ENCODE assay signal across 20 mouse cellular contexts in genomic region chr11:115298160-115298559, GRCm38 (mm10). TPM values are rescaled to one million over a fixed set of nuclear protein-coding genes. Genes with fewer than 3 reads are reported as not detected.
DNase-seq lines count a peak whose midpoint lies in the region; ATAC-seq and TF ChIP-seq lines count a peak whose summit lies in the region.
"Had no signal": no experiment of that assay in that cellular context is flagged by ENCODE, and none has a peak within 500 bp of the region (broad histone marks: within the 10 kb centered on the region; RNA-seq: fewer than 3 reads in every experiment).

No protein-coding gene starts in this region.

- H3K4me2 ChIP-seq in forebrain, embryonic 11.5 days (ENCODE audit: low read depth, low read length, severe bottlenecking): no peak overlapping the region
- peak overlapping the region; percentile 84 for H3K4me2 ChIP-seq in hindbrain, postnatal 0 days (ENCODE audit: low read depth, low read length)
- H3K4me2 ChIP-seq in hindbrain, embryonic 12.5 days (replicated peaks): no peak overlapping the region

- WGBS in forebrain, embryonic 10.5 days: 71% methylated on average over 8 of the region's 8 CpGs
- WGBS in forebrain, embryonic 11.5 days: 65% methylated on average over 8 of the region's 8 CpGs
- 59% methylated on average over 8 of the region's 8 CpGs for WGBS in hindbrain, postnatal 0 days
- WGBS in hindbrain, embryonic 12.5 days: 65% methylated on average over 8 of the region's 8 CpGs

- H3K9ac ChIP-seq in forebrain, embryonic 11.5 days (ENCODE audit: low read length): no peak overlapping the region
- no peak overlapping the region for H3K9ac ChIP-seq in hindbrain, postnatal 0 days (replicated peaks; ENCODE audit: low read length)
- no peak overlapping the region for H3K9ac ChIP-seq in hindbrain, embryonic 12.5 days

- H3K9me3 ChIP-seq in forebrain, embryonic 10.5 days: no peaks in the 10 kb centered on the region
- H3K9me3 ChIP-seq in forebrain, embryonic 11.5 days (ENCODE audit: control insufficient read depth, low read length): no peaks in the 10 kb centered on the region
- no peaks in the 10 kb centered on the region for H3K9me3 ChIP-seq in hindbrain, postnatal 0 days (ENCODE audit: low read length)
- H3K9me3 ChIP-seq in hindbrain, embryonic 12.5 days (replicated peaks): no peaks in the 10 kb centered on the region
- H3K9me3 ChIP-seq: limb, embryonic 10.5 days had no signal

- DNase-seq in forebrain, embryonic 10.5 days (ENCODE audit: extremely low spot score, low spot score): no peak
- no peak for DNase-seq in forebrain, embryonic 11.5 days (ENCODE audit: low spot score)
- no peak for DNase-seq in hindbrain, postnatal 0 days (ENCODE audit: low spot score)
- no peak for DNase-seq in testis, postnatal 10 days (ENCODE audit: low spot score)
- DNase-seq in left cerebral cortex, postnatal 4 days: no peak
- DNase-seq in gastrocnemius, postnatal 10 days: no peak
- DNase-seq: forebrain, postnatal 0 days; heart, postnatal 10 days; kidney, adult 11 months; thymus, postnatal 14 days had no signal

- intact Hi-C loops in left cerebral cortex, postnatal 4 days (cut with DNase I): no loop called here

- H3K4me3 ChIP-seq in forebrain, embryonic 10.5 days: peak overlapping the region; percentile 56; the same call in 1 of the 2 replicates
- no peak overlapping the region for H3K4me3 ChIP-seq in forebrain, embryonic 11.5 days (ENCODE audit: low read depth, low read length)
- H3K4me3 ChIP-seq in hindbrain, postnatal 0 days (ENCODE audit: low read length): no peak overlapping the region
- H3K4me3 ChIP-seq in hindbrain, embryonic 12.5 days: no peak overlapping the region
- H3K4me3 ChIP-seq in testis, adult 2 months (ENCODE audit: control insufficient read depth, low read depth, low read length): peak overlapping the region; percentile 17; the same call in 1 of the 2 replicates

- peaks cover 43% of the 10 kb centered on the region for H3K27me3 ChIP-seq in forebrain, embryonic 10.5 days (ENCODE audit: poor library complexity, severe bottlenecking)
- H3K27me3 ChIP-seq in forebrain, embryonic 11.5 days (ENCODE audit: control insufficient read depth, insufficient read depth, low read length): peaks cover 3% of the 10 kb centered on the region; the same call in 1 of the 2 replicates
- no peaks in the 10 kb centered on the region for H3K27me3 ChIP-seq in hindbrain, postnatal 0 days (ENCODE audit: insufficient read depth, low read length)
- H3K27me3 ChIP-seq in hindbrain, embryonic 12.5 days: peaks cover 37% of the 10 kb centered on the region
- H3K27me3 ChIP-seq in testis, adult 2 months (ENCODE audit: control insufficient read depth, insufficient read depth, low read length): no peaks in the 10 kb centered on the region

- peaks cover 19% of the 10 kb centered on the region for H3K4me1 ChIP-seq in forebrain, embryonic 10.5 days
- no peaks in the 10 kb centered on the region for H3K4me1 ChIP-seq in forebrain, embryonic 11.5 days (replicated peaks; ENCODE audit: control insufficient read depth, insufficient read depth, low read length)
- H3K4me1 ChIP-seq in hindbrain, postnatal 0 days (ENCODE audit: insufficient read depth, low read length): no peaks in the 10 kb centered on the region
- peaks cover 6% of the 10 kb centered on the region; the same call in 1 of the 2 replicates for H3K4me1 ChIP-seq in hindbrain, embryonic 12.5 days
- H3K4me1 ChIP-seq in testis, adult 2 months (ENCODE audit: control insufficient read depth, insufficient read depth, low read length): peaks cover 13% of the 10 kb centered on the region

- TF ChIP-seq CTCF in hindbrain, postnatal 0 days (IDR thresholded peaks at IDR 0.05; ENCODE audit: low read depth): no peak
- TF ChIP-seq CTCF in testis, adult 2 months (IDR thresholded peaks at IDR 0.05; ENCODE audit: control insufficient read depth, insufficient read depth, insufficient replicate concordance, low read depth, low read length): no peak

- H3K36me3 ChIP-seq in forebrain, embryonic 10.5 days (replicated peaks): no peaks in the 10 kb centered on the region
- H3K36me3 ChIP-seq in forebrain, embryonic 11.5 days (ENCODE audit: control insufficient read depth, insufficient read depth, low read length): no peaks in the 10 kb centered on the region
- no peaks in the 10 kb centered on the region for H3K36me3 ChIP-seq in hindbrain, postnatal 0 days (ENCODE audit: insufficient read depth, low read length)
- no peaks in the 10 kb centered on the region for H3K36me3 ChIP-seq in hindbrain, embryonic 12.5 days
- H3K36me3 ChIP-seq in testis, adult 2 months (ENCODE audit: control insufficient read depth, insufficient read depth, low read length): no peaks in the 10 kb centered on the region
- H3K36me3 ChIP-seq: limb, embryonic 10.5 days had no signal

- no peak overlapping the region; the same call in 1 of the 2 replicates for H3K27ac ChIP-seq in forebrain, embryonic 10.5 days
- no peak overlapping the region for H3K27ac ChIP-seq in forebrain, embryonic 11.5 days (ENCODE audit: low read depth, low read length)
- no peak overlapping the region for H3K27ac ChIP-seq in hindbrain, postnatal 0 days
- no peak overlapping the region for H3K27ac ChIP-seq in hindbrain, embryonic 12.5 days
- H3K27ac ChIP-seq in testis, adult 2 months (ENCODE audit: control insufficient read depth, insufficient read depth, low read depth, low read length): no peak overlapping the region
- H3K27ac ChIP-seq: heart, adult 2 months had no signal

- no peak for TF ChIP-seq POLR2A in testis, adult 2 months (IDR thresholded peaks at IDR 0.05; ENCODE audit: control insufficient read depth, low read depth, low read length)

- ATAC-seq in forebrain, embryonic 11.5 days (replicated peaks; ENCODE audit: low FRiP score): no peak
- ATAC-seq in hindbrain, postnatal 0 days: no peak
- ATAC-seq in hindbrain, embryonic 12.5 days (ENCODE audit: low FRiP score): no peak

RNA-seq across cellular contexts. Expression of gene Fads6, which starts 0.7 kb away (rescaled TPM):
- polyA plus RNA-seq in forebrain, embryonic 10.5 days (2016; fragmentation: Nextera tagmentation; extraction: Ambion mirVana): 0.45 and 0.49 TPM in 2 replicates
- 0.25 and 0.45 TPM in 2 replicates for polyA plus RNA-seq in forebrain, embryonic 11.5 days (2014; fragmentation: Nextera tagmentation; extraction: Ambion mirVana)
- total RNA-seq in hindbrain, postnatal 0 days (2014; rRNA removed): 8.3 and 10.8 TPM in 2 replicates
- 1.8 and 1.9 TPM in 2 replicates for polyA plus RNA-seq in hindbrain, postnatal 0 days (2015; fragmentation: Nextera tagmentation; extraction: Ambion mirVana)
- 0.13 and 0.25 TPM in 2 replicates for polyA plus RNA-seq in hindbrain, embryonic 12.5 days (2016; fragmentation: Nextera tagmentation; extraction: Ambion mirVana)
- polyA plus RNA-seq in testis, adult 2 months (2012; rRNA removed): 6.4 and 7.0 TPM in 2 replicates
- 1 to 10 TPM; 2.9 to 4.1 TPM for total RNA-seq in left cerebral cortex, postnatal 4 days (2021)
- total RNA-seq in gastrocnemius, postnatal 10 days (2021): 1 to 10 TPM in 1 of 2 experiments, under 1 TPM in 1; 0.86 to 1.1 TPM

RNA-seq across cellular contexts. Expression of gene Otop2, which starts 8.8 kb away (rescaled TPM):
- 0.12 TPM in 1 of 2 replicates, not detected in the other for polyA plus RNA-seq in forebrain, embryonic 10.5 days (2016; fragmentation: Nextera tagmentation; extraction: Ambion mirVana)
- not detected in 2 replicates for polyA plus RNA-seq in forebrain, embryonic 11.5 days (2014; fragmentation: Nextera tagmentation; extraction: Ambion mirVana)
- total RNA-seq in hindbrain, postnatal 0 days (2014; rRNA removed): 0.36 and 0.99 TPM in 2 replicates
- polyA plus RNA-seq in hindbrain, postnatal 0 days (2015; fragmentation: Nextera tagmentation; extraction: Ambion mirVana): 0.20 and 0.34 TPM in 2 replicates
- not detected in 2 replicates for polyA plus RNA-seq in hindbrain, embryonic 12.5 days (2016; fragmentation: Nextera tagmentation; extraction: Ambion mirVana)
- polyA plus RNA-seq in testis, adult 2 months (2012; rRNA removed): 8.5 and 8.9 TPM in 2 replicates
- not detected for total RNA-seq in left cerebral cortex, postnatal 4 days (2021)
- not detected for total RNA-seq in gastrocnemius, postnatal 10 days (2021)
- total RNA-seq: adrenal gland, adult 18-20 months; forebrain, postnatal 0 days; gastrocnemius, adult 2 months; heart, adult 2 months; heart, postnatal 10 days; neutrophil, adult 5-6 weeks had no signal
- polyA plus RNA-seq: embryonic facial prominence, embryonic 14.5 days; heart, adult 2 months; limb, embryonic 10.5 days; stomach, embryonic 14.5 days had no signal

RNA-seq across cellular contexts. Expression of gene Fdxr, which starts 21.3 kb away (rescaled TPM):
- 16.3 and 17.5 TPM in 2 replicates for polyA plus RNA-seq in forebrain, embryonic 10.5 days (2016; fragmentation: Nextera tagmentation; extraction: Ambion mirVana)
- 13.8 and 15.6 TPM in 2 replicates for polyA plus RNA-seq in forebrain, embryonic 11.5 days (2014; fragmentation: Nextera tagmentation; extraction: Ambion mirVana)
- 20.0 and 22.6 TPM in 2 replicates for total RNA-seq in hindbrain, postnatal 0 days (2014; rRNA removed)
- polyA plus RNA-seq in hindbrain, postnatal 0 days (2015; fragmentation: Nextera tagmentation; extraction: Ambion mirVana): 15.0 and 16.4 TPM in 2 replicates
- 15.4 and 18.0 TPM in 2 replicates for polyA plus RNA-seq in hindbrain, embryonic 12.5 days (2016; fragmentation: Nextera tagmentation; extraction: Ambion mirVana)
- polyA plus RNA-seq in testis, adult 2 months (2012; rRNA removed): 28.0 and 30.7 TPM in 2 replicates
- 10 to 100 TPM; 24.4 to 25.8 TPM for total RNA-seq in left cerebral cortex, postnatal 4 days (2021)
- total RNA-seq in gastrocnemius, postnatal 10 days (2021): 1 to 10 TPM; 5.0 to 5.7 TPM

RNA-seq across cellular contexts. Expression of gene Ush1g, which starts 23.7 kb away (rescaled TPM):
- polyA plus RNA-seq in forebrain, embryonic 10.5 days (2016; fragmentation: Nextera tagmentation; extraction: Ambion mirVana): 0.05 TPM in 1 of 2 replicates, not detected in the other
- polyA plus RNA-seq in forebrain, embryonic 11.5 days (2014; fragmentation: Nextera tagmentation; extraction: Ambion mirVana): not detected in 2 replicates
- 0.37 and 0.47 TPM in 2 replicates for total RNA-seq in hindbrain, postnatal 0 days (2014; rRNA removed)
- 0.10 and 0.13 TPM in 2 replicates for polyA plus RNA-seq in hindbrain, postnatal 0 days (2015; fragmentation: Nextera tagmentation; extraction: Ambion mirVana)
- not detected in 2 replicates for polyA plus RNA-seq in hindbrain, embryonic 12.5 days (2016; fragmentation: Nextera tagmentation; extraction: Ambion mirVana)
- 3.7 and 4.1 TPM in 2 replicates for polyA plus RNA-seq in testis, adult 2 months (2012; rRNA removed)
- under 1 TPM in 1 of 2 experiments, not detected in 1; 0.24 TPM for total RNA-seq in left cerebral cortex, postnatal 4 days (2021)
- under 1 TPM; 0.09 to 0.16 TPM for total RNA-seq in gastrocnemius, postnatal 10 days (2021)
- total RNA-seq: ES-E14; neutrophil, adult 5-6 weeks had no signal
- polyA plus RNA-seq: embryonic facial prominence, embryonic 14.5 days; limb, embryonic 10.5 days; stomach, embryonic 14.5 days had no signal

RNA-seq across cellular contexts. Expression of gene Grin2c, which starts 31.1 kb away (rescaled TPM):
- polyA plus RNA-seq in forebrain, embryonic 10.5 days (2016; fragmentation: Nextera tagmentation; extraction: Ambion mirVana): not detected in 2 replicates
- 0.12 TPM in 1 of 2 replicates, not detected in the other for polyA plus RNA-seq in forebrain, embryonic 11.5 days (2014; fragmentation: Nextera tagmentation; extraction: Ambion mirVana)
- 6.9 and 7.1 TPM in 2 replicates for total RNA-seq in hindbrain, postnatal 0 days (2014; rRNA removed)
- 1.0 and 1.1 TPM in 2 replicates for polyA plus RNA-seq in hindbrain, postnatal 0 days (2015; fragmentation: Nextera tagmentation; extraction: Ambion mirVana)
- polyA plus RNA-seq in hindbrain, embryonic 12.5 days (2016; fragmentation: Nextera tagmentation; extraction: Ambion mirVana): 0.21 and 0.57 TPM in 2 replicates
- polyA plus RNA-seq in testis, adult 2 months (2012; rRNA removed): 1.2 and 1.5 TPM in 2 replicates
- total RNA-seq in left cerebral cortex, postnatal 4 days (2021): 1 to 10 TPM; 1.4 to 2.0 TPM
- total RNA-seq in gastrocnemius, postnatal 10 days (2021): under 1 TPM; 0.05 to 0.16 TPM
- total RNA-seq: heart, postnatal 10 days had no signal
- polyA plus RNA-seq: embryonic facial prominence, embryonic 14.5 days; stomach, embryonic 14.5 days had no signal

Comparison
In these comparisons a context has a peak if more than half of its experiments do, and no peak if none do; other contexts are left out.
1. H3K4me3 ChIP-seq: peak in forebrain, embryonic 10.5 days (single experiment) and testis, adult 2 months (single experiment); none in forebrain, embryonic 11.5 days (single experiment), hindbrain, postnatal 0 days (single experiment) and hindbrain, embryonic 12.5 days (single experiment).